Mouse (Mus musculus): ENCODE data around the gene Psapl1.

The Psapl1 gene

DNA sequence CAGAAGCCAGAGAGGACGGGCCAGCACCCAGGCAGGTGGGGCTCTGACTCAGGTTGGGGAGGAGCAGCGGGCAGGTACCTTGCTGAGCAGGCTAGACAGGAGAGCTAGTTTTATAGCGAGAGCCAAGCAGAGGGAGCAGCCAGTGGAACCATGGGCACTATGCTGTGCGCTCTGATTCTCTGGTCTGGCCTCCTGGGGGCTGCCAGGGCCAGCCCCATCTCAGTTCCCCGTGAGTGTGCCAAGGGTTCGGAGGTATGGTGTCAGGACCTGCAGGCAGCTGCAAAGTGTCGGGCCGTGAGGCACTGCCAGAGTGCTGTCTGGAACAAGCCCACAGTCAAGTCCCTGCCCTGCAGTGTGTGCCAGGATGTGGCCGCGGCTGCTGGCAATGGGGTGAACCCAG lies at the start of gene Psapl1:
Gene Psapl1 (plus strand): TSS at position 106 of the 400 bp plus-strand sequence.
- DNase-seq = no peak

DNA sequence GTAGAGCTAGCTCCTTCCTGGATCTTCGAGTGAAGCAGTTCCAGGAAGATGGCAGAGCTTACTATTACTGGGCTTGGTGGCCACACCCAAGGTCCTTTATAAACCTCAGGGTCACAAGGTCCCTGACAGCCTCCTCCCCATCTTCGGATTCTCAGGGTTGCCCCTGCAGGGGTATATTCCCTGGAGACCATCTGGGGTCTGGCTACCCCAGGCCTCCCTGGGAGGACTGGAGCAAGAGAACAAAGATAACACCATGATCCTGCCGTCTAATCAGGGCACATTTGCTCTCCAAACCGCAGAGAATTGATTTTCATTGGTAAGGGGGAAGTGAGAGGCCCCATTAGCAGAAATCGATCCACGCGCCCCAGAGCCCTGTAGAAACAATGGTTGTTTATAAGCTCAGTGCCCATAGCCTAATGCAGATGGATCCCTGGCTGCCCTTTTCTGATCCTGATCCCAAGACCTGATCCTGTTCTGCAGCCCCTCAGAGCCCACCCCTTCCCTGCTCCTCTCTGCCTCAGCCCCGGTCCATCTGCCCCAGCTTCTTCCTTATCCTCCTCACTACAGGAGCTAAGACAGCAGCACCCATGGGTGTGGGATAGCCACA lies 48.8 kb upstream of the Psapl1 start:
- DNase-seq = no peak

DNA sequence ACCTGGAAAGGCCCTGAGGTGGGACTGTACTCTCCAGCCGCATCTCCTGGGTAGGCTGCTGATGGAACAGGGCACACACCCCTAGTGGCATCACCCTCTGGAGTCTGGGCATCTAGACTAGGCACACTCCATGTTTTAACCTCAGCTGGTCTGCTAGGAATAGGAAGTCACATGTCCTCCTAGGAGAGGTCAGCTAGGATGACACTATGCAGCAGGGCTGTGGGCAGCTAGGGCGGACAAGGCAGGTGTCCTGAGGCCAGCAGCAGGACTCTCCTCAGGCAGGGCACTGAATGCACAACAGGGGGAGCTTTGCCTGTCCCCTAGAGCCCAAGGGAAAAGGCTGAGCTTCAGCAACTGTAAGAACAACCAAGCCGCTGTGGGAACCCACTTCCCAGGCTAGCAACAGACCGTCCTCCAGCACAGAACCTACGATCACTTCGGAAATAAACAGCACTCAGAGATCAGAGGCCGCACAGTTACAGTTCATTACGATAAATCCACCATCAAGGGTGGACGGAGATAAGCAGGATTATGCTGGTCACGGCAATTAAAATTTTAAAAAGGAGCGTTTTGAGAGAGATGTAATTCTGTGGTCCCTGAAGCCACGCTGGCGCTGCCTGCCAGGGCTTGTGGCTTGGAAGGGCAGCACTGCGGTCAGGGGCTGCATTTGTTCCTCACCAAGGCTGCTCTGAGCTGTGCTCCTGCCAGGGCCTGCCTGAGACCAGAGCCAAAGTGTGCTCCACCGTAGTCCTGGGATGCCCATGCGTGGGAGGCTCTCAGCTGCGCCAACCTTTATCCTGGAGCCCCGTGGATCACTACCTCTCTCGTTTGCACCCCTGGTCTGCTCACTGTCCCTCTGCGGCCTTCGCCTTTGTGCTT lies 38.2 kb upstream of the Psapl1 start:
- no peak for DNase-seq

DNA sequence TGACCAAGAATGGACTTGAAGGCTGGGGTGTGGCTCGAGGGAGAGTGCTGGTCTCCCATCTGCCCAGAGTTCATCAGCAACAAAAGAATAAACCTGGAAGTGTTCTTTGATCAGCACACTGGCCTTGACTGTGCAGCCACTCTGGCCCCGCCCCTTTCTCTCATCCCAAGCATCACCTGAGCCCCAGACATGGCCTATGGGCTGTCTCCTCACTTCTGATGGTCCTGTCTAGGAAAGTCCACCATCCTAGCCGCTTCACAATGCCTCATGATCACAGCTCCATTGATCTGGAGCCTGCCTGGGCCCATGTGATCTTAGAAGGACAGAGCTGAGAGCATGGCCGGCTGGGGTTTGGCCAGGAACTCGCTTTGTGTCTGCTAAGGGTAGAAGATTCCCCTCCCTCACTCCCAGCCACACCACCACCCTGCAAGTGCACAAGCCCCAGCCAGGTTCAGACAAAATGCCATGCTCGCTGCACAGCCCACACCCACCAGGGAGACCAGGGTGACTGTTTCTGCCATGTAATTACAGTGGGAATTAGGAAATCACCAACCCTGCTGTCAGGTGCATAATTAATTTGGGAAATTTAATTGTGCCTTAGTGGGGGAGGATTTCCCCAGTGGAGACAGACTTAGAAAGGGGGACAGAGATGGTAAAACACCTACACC lies 37.3 kb upstream of the Psapl1 start:
- DNase-seq = no peak

DNA sequence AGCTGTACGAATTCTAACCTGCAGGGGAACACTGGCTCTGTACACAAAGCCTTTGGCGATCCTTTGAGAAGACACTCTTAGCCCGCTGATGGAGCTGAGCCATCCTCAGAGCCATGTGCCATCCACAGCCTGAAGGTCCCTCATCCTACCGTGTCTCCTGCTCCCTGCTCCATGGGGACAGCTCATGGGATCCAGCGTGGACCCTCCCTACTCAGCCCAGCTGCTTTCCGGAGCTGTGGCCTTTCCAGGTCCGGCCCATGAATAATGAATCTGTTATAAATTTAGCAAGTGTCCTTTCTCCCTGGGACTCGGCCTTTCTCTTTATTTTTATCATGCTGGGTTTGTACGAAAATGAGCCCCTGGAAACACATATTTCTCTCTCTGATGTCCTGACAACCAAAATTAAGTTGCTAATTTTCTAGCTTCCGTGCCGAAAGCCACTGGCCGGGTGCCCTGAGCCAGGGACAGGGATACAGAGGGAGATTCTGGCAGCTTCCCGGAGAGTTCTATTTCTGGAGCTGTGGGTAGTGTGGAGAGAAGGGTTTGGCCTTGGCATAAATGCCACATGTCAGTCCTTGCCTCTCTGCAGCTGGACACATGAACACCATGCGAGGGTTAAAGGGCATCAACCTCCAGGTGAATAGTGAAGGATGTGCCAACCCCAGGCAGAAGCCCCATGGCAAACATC lies 34.7 kb upstream of the Psapl1 start:
- no peak for DNase-seq

DNA sequence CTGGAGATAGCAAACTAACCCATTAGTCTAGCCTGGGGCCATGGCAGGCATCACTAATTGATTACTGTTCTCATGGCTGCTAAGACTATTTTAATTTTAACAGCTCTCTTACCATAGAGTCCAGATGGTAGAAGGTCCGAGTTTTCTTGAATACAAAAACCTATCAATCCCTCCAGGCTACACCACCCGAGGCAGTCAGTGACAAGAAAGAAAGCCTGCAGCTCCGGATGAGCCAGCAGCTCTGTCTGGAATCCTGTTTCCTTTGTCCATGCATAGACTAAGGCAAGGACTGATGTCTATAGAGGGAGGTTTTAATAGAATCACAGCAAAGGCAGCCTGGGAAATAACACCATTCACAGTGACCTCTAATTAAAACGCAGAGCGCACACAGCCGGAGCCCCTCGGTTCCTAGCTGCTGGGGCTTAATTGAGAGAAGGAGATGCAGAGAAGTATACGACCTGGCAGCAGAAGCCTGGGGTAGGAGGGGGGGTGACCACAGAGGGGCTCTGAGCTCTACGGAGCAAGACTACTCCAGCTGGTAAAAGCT lies 29.2 kb upstream of the Psapl1 start:
- no peak for DNase-seq

DNA sequence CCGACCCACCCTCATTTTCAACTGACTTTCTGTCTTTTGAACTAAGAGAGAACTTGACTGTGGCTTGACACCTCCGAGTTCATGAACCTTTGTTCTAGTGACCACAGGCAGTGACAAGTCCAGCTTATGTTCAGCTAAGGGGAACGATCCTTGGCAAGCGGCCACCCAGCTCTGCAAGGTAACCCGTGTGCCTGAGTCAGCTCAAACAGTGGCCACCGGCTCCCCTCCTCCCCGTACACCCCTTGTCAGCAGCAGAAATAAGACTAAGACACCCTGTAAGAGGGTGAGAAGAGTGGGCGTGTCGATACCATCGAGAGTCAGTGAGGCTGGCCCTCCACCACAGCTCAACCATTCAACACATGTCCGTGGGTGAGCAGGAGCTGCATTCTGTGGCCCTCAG lies 27.4 kb upstream of the Psapl1 start:
- DNase-seq = peak; percentile 77

DNA sequence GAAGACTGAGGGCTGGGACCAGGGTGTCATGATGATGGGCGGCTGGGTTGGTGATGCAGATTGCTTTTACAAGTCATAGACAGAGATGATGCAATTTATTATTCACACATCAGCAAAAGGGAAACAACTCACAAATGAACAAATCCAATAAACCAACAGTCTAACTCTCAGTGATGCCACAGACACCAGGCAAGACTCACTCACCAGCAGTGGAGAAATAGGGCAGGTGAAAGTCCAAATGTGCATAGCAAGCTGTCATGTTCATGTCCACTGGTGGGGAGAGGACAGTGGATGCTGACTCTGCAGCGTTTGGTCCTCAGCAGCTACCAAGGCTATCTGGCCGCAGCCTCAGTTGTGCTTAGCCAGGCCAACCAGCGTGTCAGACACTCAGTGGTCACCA lies 26.9 kb upstream of the Psapl1 start:
- no peak for DNase-seq

DNA sequence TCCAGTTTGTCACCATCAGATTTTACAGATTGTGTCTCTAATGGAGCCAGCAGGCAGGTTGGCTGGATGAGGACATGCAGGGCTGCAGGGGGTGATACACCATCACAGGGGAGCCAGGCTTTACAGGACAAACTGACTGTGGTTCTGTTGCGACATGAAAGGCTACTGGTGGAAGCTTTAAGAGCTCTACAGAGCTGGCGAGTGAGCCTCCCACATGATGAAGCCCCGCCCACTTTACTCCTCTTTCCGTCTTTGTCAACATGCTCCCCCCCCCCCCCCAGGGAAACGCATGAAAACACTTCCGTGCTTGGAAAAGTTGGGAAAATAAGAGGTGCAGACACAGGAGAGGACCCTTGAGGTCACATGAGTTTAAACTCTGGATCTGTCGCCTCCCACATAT lies 25.6 kb upstream of the Psapl1 start:
- DNase-seq = no peak

DNA sequence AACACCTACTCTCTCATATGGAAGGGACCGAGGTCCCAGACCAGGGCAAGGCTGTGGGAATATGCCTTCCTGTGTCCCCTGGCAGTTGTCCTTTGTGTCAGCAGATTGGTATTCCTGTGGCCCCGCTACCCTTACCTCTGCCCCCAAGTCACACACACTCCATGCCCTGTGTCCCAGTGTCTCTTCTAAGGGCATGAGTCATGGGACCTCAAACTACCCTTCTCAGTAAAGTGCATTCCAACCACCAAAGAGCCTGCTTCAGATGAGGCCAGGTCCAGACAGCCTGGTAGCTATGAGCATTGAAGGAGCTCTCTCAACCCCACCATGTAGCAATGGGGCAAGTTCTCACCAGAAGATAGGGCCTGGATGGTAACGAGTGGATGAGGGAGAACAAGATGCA lies 25.0 kb upstream of the Psapl1 start:
- no peak for DNase-seq

DNA sequence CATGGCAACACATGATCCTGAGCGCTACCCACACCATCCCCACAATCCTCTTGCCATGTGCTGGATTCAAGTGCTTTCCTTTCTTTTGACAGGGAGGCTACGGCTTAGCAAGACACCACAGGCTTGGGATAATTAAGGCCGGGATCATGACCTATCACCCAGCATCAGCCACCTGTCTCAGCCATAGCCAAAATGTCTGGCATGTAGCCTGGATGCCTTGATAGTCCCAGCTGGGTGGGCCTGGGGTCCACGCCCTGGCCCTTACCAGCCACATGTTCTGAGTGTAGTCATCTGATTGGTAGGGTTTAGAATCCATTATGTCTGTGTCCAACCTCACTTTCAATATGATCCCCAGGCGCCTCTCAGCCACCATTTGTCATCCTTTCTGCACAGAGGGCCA lies 24.1 kb upstream of the Psapl1 start:
- no peak for DNase-seq

DNA sequence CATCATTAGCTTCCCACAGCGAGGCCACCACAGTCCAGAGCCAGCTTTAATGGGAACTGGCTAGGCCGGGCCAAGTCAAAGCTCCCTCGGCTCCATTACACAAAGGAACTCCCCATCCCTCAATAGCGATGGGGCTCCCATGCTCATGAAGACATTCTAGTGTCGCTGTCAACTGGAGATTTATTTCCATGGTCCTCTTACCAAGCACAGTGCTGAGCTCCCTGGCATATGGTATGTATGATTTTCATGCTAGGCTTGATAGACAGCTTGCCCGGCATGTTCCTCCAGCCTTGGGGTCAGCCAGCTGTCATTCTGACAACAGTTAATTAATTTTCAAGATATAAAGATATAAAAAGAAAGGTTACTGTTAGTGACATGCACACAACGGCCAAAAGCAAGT lies 21.5 kb upstream of the Psapl1 start:
- no peak for DNase-seq

DNA sequence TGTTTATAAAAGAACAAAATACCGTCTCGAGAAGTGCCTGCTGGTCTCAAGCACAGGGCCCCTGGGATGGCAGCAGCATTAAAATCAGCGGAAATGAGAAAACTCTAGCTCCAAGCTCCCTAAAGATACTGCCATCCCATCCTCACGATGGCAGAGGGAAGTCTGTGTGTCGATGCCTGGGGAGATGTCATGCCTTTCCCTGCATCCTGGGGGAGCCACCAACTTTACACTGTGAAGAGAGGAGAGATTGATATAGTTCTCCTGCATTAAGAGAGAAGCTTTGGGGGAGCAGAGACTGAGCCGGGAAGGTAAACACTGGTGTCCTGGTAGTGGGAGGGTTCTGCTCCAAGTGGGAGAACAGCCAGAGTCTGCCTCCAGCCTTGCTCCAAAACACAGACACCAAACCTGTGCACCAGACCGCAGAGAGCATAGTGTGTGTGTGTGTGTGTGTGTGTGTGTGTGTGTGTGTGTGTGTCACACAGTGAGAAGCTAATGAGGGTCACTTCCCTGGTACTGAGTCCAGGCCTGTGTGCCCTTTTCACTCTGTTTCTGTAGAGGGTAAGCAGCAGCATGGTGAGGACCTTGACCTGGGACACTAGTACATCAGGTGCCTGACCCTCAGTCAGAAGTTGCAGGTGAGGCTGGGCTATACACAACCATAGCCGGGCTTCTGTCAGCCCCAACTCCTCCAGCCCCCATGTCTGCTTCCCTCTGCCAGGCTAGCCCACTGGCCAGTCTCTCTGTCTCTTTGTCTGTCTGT lies 17.3 kb upstream of the Psapl1 start:
- peak; percentile 12 for DNase-seq

DNA sequence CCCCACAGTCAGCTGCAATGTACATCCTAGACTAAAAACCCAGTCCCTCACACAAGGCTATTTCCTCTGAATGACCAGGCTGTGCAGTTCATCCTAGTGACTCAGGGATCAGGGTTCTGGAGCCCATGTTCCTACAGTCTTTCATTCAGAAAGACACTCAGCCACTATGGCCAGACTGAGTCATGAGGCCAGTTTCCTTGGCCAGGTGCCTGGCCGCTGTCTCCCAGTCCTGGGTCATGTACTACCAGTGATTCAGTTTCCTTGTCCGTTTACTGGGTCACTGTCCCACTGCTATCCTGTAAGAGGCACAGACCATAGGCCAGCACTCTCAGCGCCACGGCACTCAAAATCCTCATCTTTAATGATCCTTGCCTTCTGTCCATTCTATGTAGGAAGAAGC lies 15.5 kb upstream of the Psapl1 start:
- DNase-seq = no peak

DNA sequence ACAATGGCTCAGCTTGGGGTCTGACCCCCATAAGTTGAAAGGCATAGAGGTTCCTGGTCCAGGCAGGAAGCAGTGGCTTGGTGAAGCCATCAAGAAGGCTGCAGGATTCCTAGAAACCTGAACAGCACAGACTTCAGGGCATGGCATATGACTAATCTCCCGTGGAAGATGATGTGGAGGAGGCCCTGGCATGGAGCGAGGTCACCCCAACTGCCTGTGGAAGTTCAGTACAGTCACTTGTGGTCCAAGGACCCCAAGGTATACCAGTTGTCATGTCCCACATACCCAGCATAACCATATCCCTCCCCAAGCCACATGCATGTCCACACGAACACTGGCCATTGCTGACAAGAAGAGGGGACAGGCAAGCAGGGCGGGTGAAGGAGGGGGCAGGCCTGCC lies 12.5 kb upstream of the Psapl1 start:
- no peak for DNase-seq

DNA sequence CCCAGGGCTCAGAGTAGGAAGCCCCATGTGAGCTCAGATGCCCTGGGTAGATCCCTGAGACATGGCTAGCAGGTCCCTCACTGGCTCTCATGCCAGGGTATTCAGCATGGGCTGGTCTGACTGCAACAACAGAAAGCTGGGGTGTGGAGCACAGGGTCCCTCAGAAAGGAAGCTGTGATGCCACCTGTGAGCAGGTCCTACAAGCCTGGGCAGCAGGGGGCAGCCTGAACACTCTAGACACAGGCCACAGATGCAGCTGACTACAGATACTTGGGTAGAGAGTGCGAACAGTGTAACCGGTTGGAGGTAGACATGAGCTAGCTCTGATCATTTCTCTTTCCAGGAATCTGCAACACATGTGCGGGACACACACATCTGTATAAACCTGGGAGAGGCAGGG lies 11.9 kb upstream of the Psapl1 start:
- DNase-seq = no peak

DNA sequence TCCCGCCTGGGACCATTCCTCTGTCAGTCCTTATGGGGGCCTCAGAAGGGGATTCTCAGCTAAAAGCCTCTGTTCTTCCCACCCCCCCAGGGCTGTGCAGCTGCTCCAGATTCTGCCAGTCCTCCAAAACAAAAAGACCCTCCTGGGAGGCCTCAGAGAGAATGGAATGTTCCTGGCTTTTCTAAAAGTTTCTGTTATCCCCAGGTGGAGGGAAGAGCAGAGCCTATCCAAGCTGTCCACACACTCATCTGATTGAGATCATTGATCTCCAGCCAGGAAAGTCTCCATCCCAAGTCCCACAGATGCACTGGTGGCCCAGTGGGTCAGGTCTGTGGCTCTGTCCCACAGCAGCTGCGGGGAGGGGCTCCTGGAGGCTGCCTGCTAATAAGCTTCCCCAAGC lies 11.1 kb upstream of the Psapl1 start:
- DNase-seq = no peak

DNA sequence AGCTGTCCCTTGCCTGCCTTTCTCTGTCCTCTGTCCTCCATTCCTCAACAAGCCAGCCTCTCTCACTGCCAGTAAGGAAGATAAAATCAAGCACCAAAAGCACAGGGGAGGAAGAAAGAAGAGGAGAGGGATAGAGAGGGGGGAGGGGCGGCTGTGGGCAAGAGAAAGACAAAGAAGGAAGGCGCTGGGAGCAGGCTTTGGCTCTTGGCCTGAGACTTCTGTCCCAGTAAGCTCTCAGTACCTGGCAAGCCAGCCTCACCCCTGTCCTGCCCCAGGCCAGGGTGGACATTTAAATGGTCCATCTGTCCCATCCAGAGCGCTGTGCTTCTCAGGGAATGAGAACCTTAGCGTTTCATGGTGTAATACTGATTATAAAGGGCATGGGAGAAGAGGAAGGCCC lies 9.2 kb upstream of the Psapl1 start:
- no peak for DNase-seq

DNA sequence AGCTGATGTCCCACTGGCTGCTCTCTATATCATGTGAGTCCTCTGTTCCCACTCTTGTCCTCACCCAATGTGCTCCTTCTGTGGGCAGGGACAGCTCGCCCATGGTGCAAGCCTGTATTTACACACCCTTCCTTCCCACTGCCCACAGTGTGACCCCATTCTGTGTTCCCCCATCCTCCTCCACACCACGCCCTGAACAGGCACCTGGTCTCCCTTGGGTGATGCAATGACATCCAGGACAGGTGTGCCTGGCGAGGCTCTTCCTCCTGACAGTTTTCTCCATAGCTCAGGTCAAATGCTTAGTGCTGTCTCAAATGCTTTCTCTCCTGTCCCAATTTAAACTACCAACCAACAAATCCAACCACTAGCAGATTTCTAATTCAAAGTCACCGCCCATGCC lies 8.4 kb upstream of the Psapl1 start:
- no peak for DNase-seq

DNA sequence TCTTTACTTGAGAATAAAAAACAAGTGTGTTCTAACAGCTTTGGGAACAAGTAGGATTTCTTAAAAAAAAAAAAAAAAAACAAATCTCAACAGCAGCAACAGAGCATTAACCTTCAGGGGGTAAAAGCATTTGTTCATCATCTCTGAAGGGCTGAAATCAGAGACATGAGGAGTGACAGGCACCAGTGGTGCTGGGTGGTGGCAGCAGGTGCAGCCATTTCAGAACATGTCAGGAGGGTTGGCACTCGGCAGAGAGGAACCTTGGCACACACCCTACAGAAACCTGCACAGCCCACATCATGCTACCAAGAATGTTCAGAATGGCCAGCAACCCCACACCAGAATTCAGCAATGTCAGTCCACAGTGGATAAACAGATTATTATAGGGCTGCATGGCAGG lies 4.3 kb upstream of the Psapl1 start:
- no peak for DNase-seq

DNA sequence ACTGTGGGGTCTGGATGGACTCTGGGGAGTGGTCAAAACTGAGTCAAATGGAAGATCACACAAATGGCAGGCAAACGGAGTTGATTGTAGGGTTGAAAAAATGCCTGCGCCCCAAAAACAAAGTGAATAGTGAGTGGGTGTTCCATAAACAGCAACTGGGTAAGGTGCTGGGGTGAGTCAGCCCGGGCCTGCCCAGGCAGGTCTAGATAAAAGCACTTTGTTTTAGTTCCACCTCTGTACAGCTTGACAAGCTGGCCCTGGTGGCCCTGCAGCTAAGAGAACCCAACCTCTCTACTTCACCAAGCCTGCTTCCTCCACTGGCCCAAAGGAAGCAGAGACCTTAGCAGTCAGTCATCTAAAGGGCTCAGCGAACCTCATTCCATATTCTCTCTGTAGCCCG lies 1.0 kb upstream of the Psapl1 start:
- no peak for DNase-seq

DNA sequence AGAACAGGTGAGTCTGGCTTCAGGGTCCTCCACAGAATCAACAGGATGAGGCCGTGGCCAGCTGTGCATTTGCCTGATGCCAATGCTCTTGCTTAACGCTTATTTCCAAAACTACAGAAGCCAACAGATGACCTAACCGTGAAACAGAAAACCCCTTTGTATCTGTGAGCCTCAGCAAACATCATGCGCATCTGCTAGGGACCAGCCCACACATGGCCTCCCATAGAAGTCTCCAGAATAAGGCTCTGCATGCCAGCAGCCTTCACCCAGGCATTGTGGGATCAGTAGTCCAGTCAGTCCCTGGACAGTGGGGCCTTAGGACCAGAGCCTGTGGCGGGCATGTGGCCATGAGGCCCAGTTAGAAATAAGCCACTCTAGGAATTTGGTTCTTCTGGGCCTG lies 400 bp upstream of the Psapl1 start:
- no peak for DNase-seq

DNA sequence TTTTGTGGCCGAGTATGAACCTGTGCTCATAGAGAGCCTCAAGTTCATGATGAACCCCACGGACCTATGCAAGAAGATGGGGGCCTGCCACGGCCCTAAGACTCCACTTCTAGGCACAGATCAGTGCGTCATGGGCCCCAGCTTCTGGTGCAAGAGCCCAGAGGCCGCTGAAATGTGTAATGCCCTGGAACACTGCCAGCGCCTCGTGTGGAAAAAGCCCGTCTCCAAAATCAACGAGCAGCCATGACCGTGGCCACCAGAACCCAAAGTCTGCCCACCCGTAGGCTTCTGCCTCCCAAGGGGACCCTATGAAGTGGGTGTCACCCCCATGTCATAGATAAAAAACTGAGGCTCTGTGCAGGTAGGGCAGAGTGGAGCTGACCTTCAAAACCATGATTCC lies 1.6 kb downstream of the Psapl1 start:
- DNase-seq = no peak

Data from kidney, adult 11 months (tissue).